Mouse (Mus musculus): ENCODE data around the gene Gm20388.

GRCm38 (mm10) chr8:120496478-120496877 is 585.8 kb downstream of the Gm20388 start:
- TF ChIP-seq CTCF (IDR thresholded peaks at IDR 0.05; ENCODE audit: low read depth) (no peak), EP300 (IDR thresholded peaks at IDR 0.05; ENCODE audit: low read depth) (no peak)
